Mouse (Mus musculus): ENCODE measurements around the gene Ccdc171. TPM values are rescaled to one million over a fixed set of nuclear protein-coding genes. Genes with fewer than 3 reads are reported as not detected.
"Not testable (repeated sequence)": the region's sequence is repeated elsewhere in the genome, so short reads cannot be mapped to it uniquely, and the experiment has no call there.

Gene Ccdc171
- 1 to 10 TPM; 2.6 to 3.4 (median 2.9) TPM for total RNA-seq (2022)

- DNase-seq, result peak; percentile 92
Observed at GRCm38 (mm10) chr4:83524843-83525689, at the start of gene Ccdc171. Gene Ccdc171 (plus strand): TSS chr4:83525545.

GRCm38 (mm10) chr4:83485250-83485649 is 40.1 kb upstream of the Ccdc171 start:
- no peak for DNase-seq

- DNase-seq, result peak; percentile 77
Observed at GRCm38 (mm10) chr4:83485735-83486116, 39.6 kb upstream of the Ccdc171 start.

GRCm38 (mm10) chr4:83486117-83486901 is 39.0 kb upstream of the Ccdc171 start, which contains the start of gene Psip1:
Gene Psip1 (minus strand): TSS chr4:83486459.
- DNase-seq, result peak; percentile 70

GRCm38 (mm10) chr4:83489121-83489520 is 36.2 kb upstream of the Ccdc171 start:
- no peak for DNase-seq

GRCm38 (mm10) chr4:83493112-83493511 is 32.2 kb upstream of the Ccdc171 start:
- no peak for DNase-seq

GRCm38 (mm10) chr4:83497013-83497412 is 28.3 kb upstream of the Ccdc171 start:
- DNase-seq, result not testable (repeated sequence)

- no peak for DNase-seq
Observed at GRCm38 (mm10) chr4:83500154-83501036, 24.9 kb upstream of the Ccdc171 start.

- DNase-seq, result no peak
Observed at GRCm38 (mm10) chr4:83501037-83501430, 24.3 kb upstream of the Ccdc171 start.

- no peak for DNase-seq
Observed at GRCm38 (mm10) chr4:83509600-83509999, 15.7 kb upstream of the Ccdc171 start.

GRCm38 (mm10) chr4:83511083-83511482 is 14.3 kb upstream of the Ccdc171 start:
- DNase-seq, result no peak

GRCm38 (mm10) chr4:83512217-83512616 is 13.1 kb upstream of the Ccdc171 start:
- DNase-seq, result no peak

- no peak for DNase-seq
Observed at GRCm38 (mm10) chr4:83512644-83513043, 12.7 kb upstream of the Ccdc171 start.

- no peak for DNase-seq
Observed at GRCm38 (mm10) chr4:83514183-83514582, 11.2 kb upstream of the Ccdc171 start.

- no peak for DNase-seq
Observed at GRCm38 (mm10) chr4:83514976-83515669, 10.2 kb upstream of the Ccdc171 start.

GRCm38 (mm10) chr4:83516144-83516543 is 9.2 kb upstream of the Ccdc171 start:
- not testable (repeated sequence) for DNase-seq

GRCm38 (mm10) chr4:83519148-83519547 is 6.2 kb upstream of the Ccdc171 start:
- no peak for DNase-seq

GRCm38 (mm10) chr4:83519807-83520206 is 5.5 kb upstream of the Ccdc171 start:
- no peak for DNase-seq

- DNase-seq, result no peak
Observed at GRCm38 (mm10) chr4:83520308-83520707, 5.0 kb upstream of the Ccdc171 start.

- DNase-seq, result no peak
Observed at GRCm38 (mm10) chr4:83522066-83522465, 3.3 kb upstream of the Ccdc171 start.

- no peak for DNase-seq
Observed at GRCm38 (mm10) chr4:83524456-83524842, 896 bp upstream of the Ccdc171 start.

- no peak for DNase-seq
Observed at GRCm38 (mm10) chr4:83525690-83526055, 328 bp downstream of the Ccdc171 start.

All from adrenal gland, adult 8-10 months (tissue).